Mouse (Mus musculus): ENCODE results near the gene Rngtt.
"Not testable (repeated sequence)": the region's sequence is repeated elsewhere in the genome, so short reads cannot be mapped to it uniquely, and the experiment has no call there.

Gene Rngtt

DNA sequence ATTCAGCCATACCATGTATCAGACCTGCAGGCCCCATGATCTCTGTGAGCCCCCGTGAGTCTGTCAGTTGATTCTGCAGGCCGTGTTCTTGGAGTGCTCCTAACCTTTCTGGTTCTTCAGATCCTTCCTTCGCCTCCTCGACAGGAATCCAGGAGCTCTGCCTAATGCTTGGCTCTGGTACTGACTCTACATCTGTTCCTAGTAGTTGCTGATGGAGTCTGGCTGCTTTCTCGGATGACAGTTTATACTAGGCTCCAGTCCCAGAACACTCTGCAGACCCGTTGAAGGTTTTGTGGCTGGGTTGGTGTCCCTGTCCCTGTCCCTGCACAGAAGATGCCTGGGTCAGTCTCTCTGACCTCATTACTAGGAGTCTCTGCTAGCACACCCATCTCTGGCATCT, 131.8 kb downstream of the Rngtt start:
- DNase-seq (ENCODE audit: low spot score in 2 of 2), result no peak

DNA sequence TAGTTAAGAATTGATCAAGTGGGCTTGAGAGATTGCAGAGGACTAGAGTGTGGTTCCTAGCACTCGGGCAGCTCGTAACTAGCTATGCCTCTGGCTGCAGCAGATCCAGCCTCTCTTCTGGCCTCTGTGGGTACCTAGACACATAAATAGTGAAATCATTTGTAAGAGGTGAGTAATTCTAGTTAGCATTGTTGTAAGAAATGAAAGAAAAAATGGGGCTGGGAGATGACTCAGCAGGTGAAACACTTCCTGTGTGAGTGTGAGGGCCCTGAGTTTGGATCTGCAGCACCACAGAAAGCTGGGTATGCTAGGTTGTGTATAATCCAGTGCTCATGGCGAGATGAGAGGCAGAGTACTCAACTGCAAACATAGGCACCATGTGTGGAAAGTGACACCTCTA, 136.2 kb downstream of the Rngtt start:
- no peak for DNase-seq (ENCODE audit: low spot score in 2 of 2)

DNA sequence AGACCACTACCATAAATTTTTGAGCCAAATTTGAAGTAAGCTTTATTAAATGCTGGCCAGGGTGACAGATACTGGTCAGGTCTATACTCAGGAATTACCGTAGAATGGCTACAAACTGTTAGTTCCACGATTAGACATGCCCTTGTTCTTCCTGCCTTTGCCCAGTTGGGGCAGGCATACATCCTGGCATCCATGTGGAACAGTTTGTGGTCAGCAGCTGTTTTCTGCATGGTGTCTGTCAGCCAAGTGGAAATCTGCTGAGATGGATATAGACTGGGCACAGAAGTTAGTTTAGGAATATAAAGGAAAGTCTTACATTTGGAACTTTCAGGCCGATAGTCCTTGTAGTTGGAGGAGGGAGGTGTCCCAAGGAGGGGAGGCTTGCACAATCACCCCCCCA, 136.8 kb downstream of the Rngtt start:
- DNase-seq (ENCODE audit: low spot score in 2 of 2), result no peak

DNA sequence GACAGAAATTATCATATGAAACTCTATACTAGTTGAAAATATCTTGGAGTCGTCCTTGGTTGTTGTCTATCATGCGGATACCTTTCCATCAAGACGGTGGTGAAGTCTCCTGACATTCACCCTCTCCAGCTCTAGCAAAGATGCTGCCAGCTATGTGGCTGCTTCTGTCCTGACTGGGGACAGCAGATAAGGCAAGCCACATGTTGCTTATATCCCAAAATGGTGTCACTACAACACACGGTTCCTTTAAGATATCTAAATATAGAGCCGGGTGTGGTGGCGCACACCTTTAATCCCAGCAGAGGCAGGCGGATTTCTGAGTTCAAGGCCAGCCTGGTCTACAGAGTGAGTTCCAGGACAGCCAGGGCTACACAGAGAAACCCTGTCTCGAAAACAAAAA, 140.2 kb downstream of the Rngtt start:
- not testable (repeated sequence) for DNase-seq (ENCODE audit: low spot score in 2 of 2)

DNA sequence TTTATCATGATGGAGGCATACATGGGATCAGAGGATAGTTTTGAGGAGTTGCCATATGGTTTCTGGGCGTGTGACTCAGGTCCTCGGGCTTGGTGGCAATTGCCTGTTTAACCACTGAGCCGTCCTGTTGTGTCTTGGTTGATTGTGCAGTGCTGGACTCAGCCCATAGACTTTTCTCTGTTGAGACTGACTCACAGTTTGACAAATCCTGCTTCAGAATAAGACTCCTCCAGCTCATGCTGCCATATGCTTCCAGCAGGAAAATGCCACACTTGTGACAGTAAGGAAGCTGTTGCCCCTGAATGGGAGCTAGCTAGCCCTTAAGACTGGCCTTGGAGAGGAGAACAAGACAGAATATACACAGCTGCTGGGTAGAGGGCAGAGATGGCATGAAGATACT, 149.7 kb downstream of the Rngtt start:
- DNase-seq (ENCODE audit: low spot score in 2 of 2), result no peak

DNA sequence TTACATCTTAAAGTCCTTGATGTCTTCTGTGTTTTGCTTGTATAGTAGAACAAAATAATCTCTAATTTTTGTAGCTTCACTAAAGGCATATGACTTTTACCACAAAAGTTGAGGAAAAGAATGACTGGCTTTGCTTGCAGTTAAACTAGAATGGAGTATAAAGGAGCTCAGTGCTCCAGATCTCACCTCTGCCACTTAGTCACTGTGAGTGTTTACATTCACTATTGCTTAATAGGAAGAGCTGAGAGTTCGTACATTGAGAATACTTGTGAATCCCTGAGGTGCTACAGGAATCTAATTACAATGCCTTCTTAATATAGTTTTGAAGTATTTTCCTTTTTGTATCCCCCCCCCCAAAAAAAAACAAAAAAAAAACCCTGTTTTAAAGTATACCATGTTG, 154.3 kb downstream of the Rngtt start:
- DNase-seq (ENCODE audit: low spot score in 2 of 2), result no peak

DNA sequence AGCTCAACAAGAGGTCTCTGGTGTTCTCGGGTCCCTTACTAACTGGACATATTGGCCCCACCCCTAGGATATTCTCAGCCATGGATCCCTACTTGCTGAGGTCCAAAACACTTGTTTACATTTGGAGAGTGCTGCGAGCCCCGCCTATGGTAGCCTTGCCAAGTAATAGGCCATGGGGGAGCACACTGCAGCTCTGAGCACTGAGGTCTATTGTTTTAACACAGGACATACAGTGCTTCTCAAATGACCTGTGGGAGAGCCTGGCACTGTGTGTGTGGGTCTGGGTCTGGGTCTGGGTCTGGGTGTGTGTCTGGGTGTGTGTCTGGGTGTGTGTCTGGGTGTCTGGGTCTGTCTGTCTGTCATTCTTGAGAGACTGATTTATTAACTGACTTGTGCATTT, 155.8 kb downstream of the Rngtt start:
- no peak for DNase-seq (ENCODE audit: low spot score in 2 of 2)

DNA sequence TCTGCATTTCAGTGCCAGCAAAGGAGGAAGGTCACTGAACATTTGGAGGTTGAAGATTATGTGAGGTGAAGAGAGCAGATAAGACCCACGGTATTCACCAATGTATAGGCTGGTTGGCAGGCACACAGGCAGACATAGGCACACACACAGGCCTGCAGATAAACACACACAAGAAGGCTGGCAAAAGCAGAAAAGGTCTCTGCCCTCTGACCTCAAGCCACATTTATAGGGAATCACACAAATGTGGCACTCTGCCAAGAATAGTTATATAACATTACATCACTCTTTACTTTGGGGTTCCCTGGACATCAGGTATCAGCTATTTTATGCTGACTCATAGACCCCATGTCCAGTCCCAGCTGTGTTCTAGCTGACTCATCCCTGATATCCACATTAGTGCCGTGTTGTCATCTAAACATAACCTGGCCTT, 156.9 kb downstream of the Rngtt start:
- no peak for DNase-seq (ENCODE audit: low spot score in 2 of 2)

DNA sequence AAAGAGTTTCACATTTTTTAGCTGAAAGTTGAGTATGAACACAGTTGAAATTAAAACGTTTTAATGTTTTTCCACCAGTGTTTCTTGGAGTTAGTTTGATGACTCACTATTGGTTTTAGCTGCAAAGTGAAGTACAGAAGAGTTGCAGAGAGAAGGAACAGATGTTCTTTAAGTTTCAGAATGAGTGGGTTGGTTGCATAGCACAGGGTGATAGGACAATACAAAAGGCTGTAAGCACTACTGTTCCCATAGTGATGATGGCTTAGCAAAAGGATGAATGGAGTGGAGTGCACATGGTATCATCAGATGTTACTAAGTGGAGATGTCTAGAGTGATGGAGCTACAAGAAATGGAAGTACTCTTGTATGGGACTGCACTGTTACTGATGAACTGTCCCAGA, 157.5 kb downstream of the Rngtt start:
- DNase-seq (ENCODE audit: low spot score in 2 of 2), result no peak

DNA sequence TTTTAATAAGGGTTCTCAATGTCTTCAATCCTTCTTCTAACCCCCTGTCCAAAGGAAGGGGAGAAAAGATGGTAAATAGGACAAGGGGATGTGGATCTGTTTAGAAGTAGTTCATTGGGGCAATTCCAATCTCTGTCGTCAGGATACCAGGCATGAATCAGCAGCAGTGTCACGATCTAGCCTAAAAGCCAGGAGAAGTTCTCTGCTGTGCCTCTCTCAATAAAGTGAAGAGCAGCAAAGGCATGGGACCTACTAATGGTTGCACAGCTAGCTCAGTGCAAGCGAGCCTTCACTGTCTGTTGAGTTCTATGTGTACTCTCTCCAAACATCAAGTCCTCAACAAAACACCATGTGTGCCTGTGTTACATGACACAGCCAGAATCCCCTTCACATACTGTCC, 158.0 kb downstream of the Rngtt start:
- no peak for DNase-seq (ENCODE audit: low spot score in 2 of 2)

DNA sequence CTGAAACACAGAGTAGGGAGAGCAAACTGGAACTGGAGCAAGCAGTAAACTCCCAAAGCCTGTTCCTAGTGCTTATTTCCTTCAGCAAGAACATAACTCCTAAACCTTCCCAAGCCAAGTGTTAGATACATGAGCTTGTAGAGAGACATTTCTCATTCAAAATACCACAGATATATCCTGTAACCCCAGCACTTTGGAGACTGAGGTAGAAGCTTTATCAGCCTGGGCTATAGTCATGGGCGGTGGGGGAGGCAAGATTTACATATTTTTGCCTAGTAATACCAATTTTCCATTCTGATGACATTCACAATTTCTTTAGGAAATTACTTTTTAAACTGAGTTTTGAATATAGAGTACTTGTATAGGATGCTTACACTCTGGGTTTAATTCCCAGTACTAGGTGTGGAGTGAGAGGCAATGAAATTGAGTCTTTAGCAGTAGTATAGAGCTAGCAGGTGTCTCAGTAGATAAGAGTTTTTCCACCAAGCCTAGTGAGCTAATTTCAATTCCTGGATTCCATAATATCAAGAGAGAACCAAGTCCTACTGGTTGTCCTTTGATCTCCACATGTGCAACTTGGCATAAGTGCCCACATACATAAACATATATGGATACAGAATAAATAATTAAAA, 160.7 kb downstream of the Rngtt start:
- no peak for DNase-seq (ENCODE audit: low spot score in 2 of 2)

DNA sequence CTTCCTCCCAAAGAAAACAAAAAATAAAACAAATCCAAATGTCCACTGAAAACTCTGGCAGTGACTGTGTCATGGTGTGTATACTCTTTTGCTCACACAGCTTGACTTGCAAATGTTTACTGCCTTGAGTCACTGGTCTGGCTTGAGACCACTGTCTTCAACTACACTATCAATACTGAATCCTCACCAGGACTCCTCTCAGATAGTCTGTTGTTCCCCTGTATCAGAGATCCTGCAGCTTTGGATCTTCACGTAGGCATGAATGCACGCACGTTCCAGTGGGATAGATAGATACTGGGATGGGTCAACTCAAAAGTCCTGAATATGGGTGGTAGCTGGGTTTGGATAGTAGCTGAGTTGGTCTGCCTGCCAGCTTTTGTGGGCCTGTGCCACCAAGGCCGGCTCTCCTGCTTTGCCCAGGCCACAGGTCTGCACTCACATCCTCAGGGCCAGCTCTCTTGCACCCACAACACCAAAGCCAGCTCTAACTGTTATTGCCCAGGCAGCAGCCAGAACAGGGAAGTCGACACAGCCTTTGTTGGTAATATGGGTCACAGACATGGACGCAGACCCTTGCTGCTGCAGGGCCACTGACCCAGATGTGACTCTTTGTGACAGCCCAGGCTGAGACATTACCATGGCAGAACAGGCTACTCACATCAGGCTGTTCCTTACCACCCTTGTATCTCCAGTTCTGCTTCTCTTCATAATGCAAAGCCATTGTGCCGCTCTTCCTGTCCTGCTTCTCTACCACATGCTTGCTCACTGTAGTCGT, 168.1 kb downstream of the Rngtt start:
- no peak for DNase-seq (ENCODE audit: low spot score in 2 of 2)

DNA sequence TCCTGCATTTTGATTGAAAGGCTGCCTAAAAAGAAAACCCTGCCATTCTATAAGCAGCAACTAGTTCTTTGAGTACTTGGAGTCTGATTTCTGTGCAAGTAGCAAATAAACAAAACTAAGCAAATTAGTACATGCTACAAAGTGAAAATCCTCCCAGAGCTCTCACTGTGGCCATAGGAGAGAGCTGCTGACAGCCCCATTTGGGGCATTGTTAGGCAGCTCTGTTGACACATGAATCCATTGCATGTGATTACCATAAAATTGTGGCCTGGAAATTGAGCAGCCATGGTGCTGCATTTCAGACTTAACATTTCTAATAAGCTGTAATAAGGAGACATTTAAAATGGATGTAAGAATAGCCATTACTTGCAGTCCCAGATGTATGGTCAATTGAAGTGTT, 171.6 kb downstream of the Rngtt start:
- DNase-seq (ENCODE audit: low spot score in 2 of 2), result no peak

DNA sequence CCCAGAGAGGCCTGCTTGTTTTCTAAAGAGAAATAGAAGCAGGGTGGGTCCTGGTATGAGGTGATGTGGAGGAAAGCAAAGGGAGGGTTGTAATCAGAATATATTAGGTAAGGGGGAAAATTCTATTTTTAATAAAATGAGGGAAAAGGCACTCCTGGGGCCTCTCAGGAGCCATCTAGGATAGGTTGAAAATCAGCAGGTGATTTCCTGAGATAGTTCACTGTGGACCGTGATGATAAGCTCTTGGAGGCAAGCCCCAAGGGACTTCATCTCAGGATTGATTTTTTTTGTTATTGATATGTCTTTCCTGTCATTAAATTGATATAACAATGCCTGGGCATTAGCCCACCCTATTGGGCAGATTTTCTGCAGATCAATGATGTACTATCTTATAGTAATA, 175.9 kb downstream of the Rngtt start:
- DNase-seq (ENCODE audit: low spot score in 2 of 2), result no peak

DNA sequence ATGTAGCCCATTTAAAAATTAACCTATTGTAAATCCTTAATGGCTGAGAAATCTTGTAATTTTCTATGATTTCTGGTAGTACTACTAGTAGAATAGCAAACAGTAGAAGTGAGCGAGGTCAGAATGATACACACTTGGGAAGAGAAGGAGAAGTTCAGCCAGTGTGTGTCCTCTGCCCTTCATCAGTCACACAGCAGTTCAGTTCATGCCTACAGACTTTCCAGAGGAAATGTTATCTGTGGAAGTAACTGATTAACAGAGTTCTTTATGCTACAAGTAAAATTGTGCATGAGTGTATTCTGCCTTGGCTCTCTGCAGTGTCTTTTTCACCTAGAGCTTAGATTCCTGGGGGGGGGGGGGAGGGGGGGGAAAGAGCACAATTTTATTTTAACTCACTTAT, 181.0 kb downstream of the Rngtt start:
- DNase-seq (ENCODE audit: low spot score in 2 of 2), result no peak

DNA sequence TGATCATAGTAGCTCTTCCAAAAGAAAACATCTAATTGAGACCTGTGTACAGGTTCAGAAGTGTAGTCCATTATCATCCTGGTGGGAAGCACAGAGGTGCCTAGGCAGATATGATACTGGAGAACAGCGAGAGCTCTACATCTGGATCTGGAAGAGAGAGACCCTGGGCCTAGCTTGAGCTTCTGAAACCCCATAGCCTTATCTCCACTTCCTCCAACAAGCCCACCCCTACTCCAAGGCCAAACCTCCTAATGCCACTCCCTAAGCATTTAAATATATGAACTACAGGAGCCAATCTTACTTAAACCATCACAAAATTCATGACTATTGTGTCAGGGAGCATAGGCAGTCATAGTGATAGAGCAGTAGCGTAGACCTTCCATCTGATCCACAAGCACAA, 184.3 kb downstream of the Rngtt start:
- no peak for DNase-seq (ENCODE audit: low spot score in 2 of 2)

DNA sequence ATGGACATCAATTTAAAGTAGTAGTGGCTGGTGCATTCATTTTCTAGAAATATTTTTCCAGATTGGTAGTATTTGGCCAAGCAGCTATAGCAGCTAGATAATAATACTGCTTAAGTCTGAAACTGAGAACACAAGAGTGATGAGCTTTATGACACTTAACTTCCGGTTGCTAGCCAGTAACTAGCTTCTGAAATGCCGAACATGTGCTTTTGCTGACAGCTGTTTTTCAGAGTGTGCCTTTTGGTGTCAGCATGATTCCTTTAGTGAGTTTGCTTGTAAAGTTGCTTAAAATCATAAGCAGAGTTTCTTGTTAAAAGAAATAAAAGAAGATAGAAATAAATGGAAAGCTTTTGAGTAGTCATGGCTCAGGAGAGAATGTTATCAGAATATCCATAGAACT, 186.9 kb downstream of the Rngtt start:
- no peak for DNase-seq (ENCODE audit: low spot score in 2 of 2)

DNA sequence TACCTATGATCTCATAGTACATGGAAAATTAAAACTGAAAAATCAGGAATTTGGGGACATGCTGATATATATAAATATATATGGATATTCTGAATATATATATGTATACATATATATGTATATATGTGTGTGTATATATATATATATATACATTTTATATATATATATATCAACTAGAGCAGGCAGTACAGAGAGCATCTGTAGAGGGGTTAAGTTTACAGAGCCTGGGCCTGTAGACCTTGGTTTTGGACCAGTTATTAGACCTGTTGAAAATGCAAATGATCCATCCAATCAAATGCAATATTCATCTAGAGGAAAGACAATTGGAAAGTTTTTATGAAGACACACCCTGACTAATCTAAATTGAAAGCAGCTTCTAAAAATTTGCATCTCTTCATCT, 187.5 kb downstream of the Rngtt start:
- DNase-seq (ENCODE audit: low spot score in 2 of 2), result no peak

DNA sequence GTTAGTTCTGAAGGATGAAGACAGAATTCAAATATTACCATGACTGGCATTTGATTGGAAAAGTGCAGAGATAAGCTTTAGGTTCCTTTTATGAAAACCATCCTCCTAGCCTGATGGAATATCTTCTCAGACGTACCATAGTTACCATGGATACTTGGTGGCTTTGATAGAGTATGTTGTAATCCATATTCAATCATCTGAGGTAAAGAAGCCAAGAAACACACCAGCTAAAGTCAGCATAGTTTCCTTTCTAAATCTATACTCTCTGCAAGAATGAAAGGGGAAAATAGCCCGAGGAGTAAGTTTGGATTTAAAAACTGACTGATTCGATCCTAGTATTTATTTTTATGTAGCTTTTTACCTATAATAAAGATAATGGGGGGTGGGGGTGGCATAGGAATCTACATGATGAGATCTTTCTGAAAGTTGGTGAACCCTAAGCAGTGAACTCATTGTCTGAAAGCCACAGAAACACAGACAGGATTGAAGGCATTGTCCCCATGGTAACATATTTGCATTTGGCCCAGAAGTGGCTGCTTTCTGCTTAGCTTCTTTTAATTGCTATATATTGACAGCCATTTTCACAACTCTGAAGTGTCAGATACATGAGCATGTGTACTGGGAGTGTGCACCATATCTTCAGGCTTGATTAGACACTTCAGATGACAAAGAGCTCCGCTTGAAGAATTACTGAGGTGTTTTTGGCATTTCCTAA, 188.2 kb downstream of the Rngtt start:
- DNase-seq (ENCODE audit: low spot score in 2 of 2), result no peak

DNA sequence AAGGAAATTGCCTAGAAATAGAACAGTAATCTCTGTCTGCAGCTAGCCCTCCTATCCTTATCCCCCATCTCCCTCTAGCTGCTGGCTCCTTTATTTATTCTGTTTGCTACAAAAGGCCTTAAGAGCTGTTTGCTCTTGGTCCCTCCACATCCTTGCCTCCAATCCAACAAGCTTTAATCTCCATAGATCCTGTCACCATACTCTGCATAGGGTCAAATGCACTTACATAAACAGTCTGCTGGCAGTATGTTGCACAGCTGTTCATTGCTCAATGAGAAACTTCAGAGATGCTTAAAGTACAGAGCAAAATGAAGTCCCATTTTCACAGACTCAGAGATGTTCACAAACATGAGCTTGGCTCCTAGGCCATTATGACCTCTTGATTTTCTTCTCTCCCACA, 196.5 kb downstream of the Rngtt start:
- no peak for DNase-seq (ENCODE audit: low spot score in 2 of 2)

DNA sequence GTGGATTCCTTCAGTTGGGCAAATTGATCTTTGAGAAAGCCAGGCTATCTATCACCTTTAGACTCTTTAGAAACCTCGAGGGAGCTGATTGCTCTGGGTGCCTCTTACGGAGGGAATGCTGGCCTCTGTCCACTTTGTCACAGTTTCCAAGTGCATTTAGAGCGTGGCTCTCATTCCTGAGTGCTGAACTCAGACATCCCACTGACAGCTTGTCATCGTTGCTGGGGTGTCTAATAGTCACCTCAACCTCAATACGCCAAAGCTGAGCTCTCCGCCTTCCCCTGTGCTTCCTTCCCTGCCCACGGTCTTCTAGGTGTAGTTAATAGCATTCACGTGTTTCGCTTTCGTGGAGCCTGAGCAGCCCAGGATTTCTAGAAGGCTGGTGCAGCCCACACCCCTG, 200.4 kb downstream of the Rngtt start:
- DNase-seq (ENCODE audit: low spot score in 2 of 2), result no peak

DNA sequence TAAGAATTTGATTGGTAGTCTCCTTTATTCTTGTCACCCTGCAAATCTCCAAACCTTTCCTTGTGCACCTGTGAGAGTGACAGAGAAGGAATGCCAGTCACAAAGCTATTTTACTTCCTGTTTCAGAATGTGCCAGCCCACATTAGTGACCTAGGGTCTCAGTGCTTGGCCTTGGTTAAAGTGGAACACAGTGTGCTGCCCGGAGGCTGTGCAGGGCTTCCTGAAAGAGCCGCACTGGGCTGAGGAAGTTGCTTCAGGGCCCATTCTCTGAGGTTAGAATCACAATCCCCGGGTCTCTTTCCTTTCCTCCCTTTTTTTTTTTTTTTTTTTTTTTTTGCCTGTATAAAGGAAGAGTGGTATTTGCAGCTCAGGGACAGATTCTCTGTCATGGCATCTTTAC, 203.3 kb downstream of the Rngtt start:
- no peak for DNase-seq (ENCODE audit: low spot score in 2 of 2)

All from thymus, postnatal 10 days (tissue).